Mouse (Mus musculus) spleen, adult 2 months (tissue): ENCODE results near the gene Gstk1.

Experiments used
- CTCF ChIP-seq: fragments of 200-500 bp; IDR thresholded peaks from 2 replicates; pipeline ENCODE4 v1.5.1; 2011; ENCODE audit warnings: mild to moderate bottlenecking, inconsistent platforms; ENCODE audit not compliant: insufficient read depth, insufficient read length, insufficient replicate concordance; ENCODE audit errors: extremely low read depth
- POLR2A ChIP-seq: fragments of 200-500 bp; IDR thresholded peaks from 2 replicates; pipeline ENCODE4 v1.6.1; 2011; ENCODE audit warnings: low read depth, low read length, inconsistent platforms

DNA sequence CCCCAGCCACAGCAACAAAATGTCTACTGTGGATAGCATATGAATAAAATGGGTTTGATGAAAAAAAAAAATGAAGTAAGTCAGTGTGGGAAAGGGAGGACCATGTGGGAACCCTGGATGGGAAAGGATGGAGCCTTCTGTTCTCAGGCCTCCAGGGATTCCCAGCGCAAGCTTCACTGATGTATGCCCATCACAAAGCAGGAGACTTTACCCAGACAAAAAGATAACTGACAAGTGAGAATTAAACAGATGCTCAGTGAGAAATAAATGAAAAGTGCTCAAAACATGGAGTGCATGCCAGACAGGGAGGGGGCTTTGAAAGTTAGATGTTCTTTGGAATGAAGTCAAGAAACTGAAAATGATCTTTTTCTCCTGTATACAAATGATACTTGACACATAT is 2.2 kb downstream of the Gstk1 start:
- TF ChIP-seq CTCF (no peak), POLR2A (no peak)
